Mouse (Mus musculus): ENCODE measurements at regions not wholly inside any gene's neighbourhood (a gene's known extent, or its start where the extent isn't known, plus 50 kb on each side); places are given as distances from the start of the nearest gene placed in this dataset.

DNA sequence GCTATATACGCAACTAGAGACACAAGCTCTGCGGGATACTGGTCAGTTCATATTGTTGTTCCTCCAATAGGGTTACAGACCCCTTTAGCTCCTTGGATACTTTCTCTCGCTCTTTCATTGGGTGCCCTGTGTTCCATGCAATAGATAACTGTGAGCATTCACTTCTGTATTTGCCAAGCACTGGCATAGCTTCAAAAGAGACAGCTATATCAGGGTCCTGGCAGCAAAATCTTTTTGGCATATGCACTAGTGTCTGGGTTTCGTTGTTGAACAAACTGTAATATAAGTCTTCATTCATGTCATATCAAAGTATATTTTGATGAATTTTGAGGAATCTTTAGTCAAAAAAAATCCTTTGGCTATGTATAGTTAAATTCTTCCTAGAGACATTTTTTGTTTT, 307.0 kb upstream of the Cdh7 start:
- DNase-seq (ENCODE audit: low spot score in 2 of 2) = peak in 1 of 2 experiments; percentile 1
- intact Hi-C loops (cut with DNase I) = no loop called here

- no peak for DNase-seq (ENCODE audit: low spot score in 2 of 2)
- intact Hi-C loops (cut with DNase I) = no loop called here
These were observed 259.8 kb upstream of the Cdh7 start for GRCm38 (mm10) chr1:109722449-109722848.

DNA sequence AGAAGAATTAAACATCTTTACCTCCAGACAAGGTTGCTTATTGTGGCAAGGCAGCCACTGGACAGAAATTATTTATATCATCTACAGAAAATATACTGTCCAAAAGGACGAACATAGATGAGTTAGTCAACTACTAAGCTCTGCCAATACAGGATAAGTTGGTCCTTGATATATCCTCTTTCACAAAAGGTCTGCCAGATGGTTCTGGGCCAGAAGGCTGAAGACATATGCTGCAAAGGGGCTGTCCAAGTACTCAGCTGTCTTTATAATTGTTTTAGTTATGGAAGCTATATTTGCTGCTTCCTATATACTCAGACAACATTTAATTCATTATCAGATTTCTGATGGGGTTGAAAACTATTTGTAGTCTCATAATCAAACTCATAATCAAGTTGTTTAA, 246.2 kb upstream of the Cdh7 start:
- intact Hi-C loops (cut with DNase I) = no loop called here
- no peak for DNase-seq (ENCODE audit: low spot score in 2 of 2)

All from left cerebral cortex, postnatal 25 days (tissue).